Mouse (Mus musculus) embryonic facial prominence, embryonic 15.5 days (tissue): ENCODE data around the gene Ccnb1ip1. TPM values are rescaled to one million over a fixed set of nuclear protein-coding genes. Genes with fewer than 3 reads are reported as not detected.

Experiments used
- ATAC-seq: fragments of 200-750 bp; cut with Nextera tagmentation; 2 replicates; pipeline ENCODE4 v1.8.0; 2017; ENCODE audit warnings: low read depth, moderate TSS enrichment; ENCODE audit not compliant: insufficient number of reproducible peaks, low FRiP score, low TSS enrichment
- H3K27ac ChIP-seq: fragments of 300-500 bp; sonication (generic); replicated peaks from 2 replicates; pipeline ENCODE4 v1.5.1; 2015; ENCODE audit warnings: mild to moderate bottlenecking, inconsistent platforms
- H3K27me3 ChIP-seq: fragments of 300-500 bp; sonication (generic); 2 replicates; pipeline ENCODE4 v1.6.1; 2015; ENCODE audit warnings: inconsistent platforms
- H3K36me3 ChIP-seq: fragments of 300-500 bp; sonication (generic); 2 replicates; pipeline ENCODE4 v1.6.1; 2015; ENCODE audit warnings: mild to moderate bottlenecking, inconsistent platforms
- H3K4me1 ChIP-seq: fragments of 300-500 bp; sonication (generic); 2 replicates; pipeline ENCODE4 v1.6.1; 2015; ENCODE audit warnings: inconsistent platforms
- H3K4me2 ChIP-seq: fragments of 300-500 bp; sonication (generic); replicated peaks from 2 replicates; pipeline ENCODE4 v1.6.1; 2015; ENCODE audit warnings: mild to moderate bottlenecking, inconsistent platforms
- H3K4me3 ChIP-seq: fragments of 300-500 bp; sonication (generic); replicated peaks from 2 replicates; pipeline ENCODE4 v1.5.1; 2015; ENCODE audit warnings: mild to moderate bottlenecking, inconsistent platforms
- H3K9ac ChIP-seq: fragments of 300-500 bp; sonication (generic); 2 replicates; pipeline ENCODE4 v1.6.1; 2015; ENCODE audit warnings: inconsistent platforms
- H3K9me3 ChIP-seq: fragments of 300-500 bp; sonication (generic); replicated peaks from 2 replicates; pipeline ENCODE4 v1.6.1; 2016; ENCODE audit warnings: inconsistent platforms
- WGBS: fragments of 180-500 bp; shearing (Covaris S2); methylation state at CpG from one replicate; pipeline ENCODE4 v1.1.7; 2015; 5-methylcytosine and 5-hydroxymethylcytosine counted together
- polyA plus RNA-seq: library from polyadenylated mRNA; unstranded; fragments of >200 nt; fragmentation: Nextera tagmentation; extraction: Ambion mirVana; gene quantifications from 2 replicates; pipeline ENCODE4 v1.2.1, GENCODE M21; 2015

The Ccnb1ip1 gene
- polyA plus RNA-seq, 1 experiment from 2014 or later, result not detected

GRCm38 (mm10) chr14:50782166-50782565, 25.4 kb downstream of the Ccnb1ip1 start:
- H3K4me3 ChIP-seq, result no peak overlapping the region
- no peak overlapping the region for H3K9ac ChIP-seq
- H3K9me3 ChIP-seq, result no peaks in the 10 kb centered on the region
- H3K27ac ChIP-seq, result no peak overlapping the region
- H3K4me1 ChIP-seq, result peaks cover 6% of the 10 kb centered on the region
- peaks cover 30% of the 10 kb centered on the region for H3K36me3 ChIP-seq
- H3K4me2 ChIP-seq, result no peak overlapping the region
- no peaks in the 10 kb centered on the region for H3K27me3 ChIP-seq
- ATAC-seq, result 0 out of 2 replicates have a peak, but pooled peaks have one; percentile 34
- WGBS, result 82% methylated on average over 3 of the region's 3 CpGs

GRCm38 (mm10) chr14:50771342-50771741, 36.2 kb downstream of the Ccnb1ip1 start:
- 86% methylated on average over 2 of the region's 2 CpGs for WGBS
- Histone ChIP-seq H3K9ac (no peak overlapping the region), H3K36me3 (peaks cover 74% of the 10 kb centered on the region), H3K9me3 (no peaks in the 10 kb centered on the region), H3K4me3 (no peak overlapping the region), H3K27ac (no peak overlapping the region), H3K27me3 (no peaks in the 10 kb centered on the region), H3K4me2 (no peak overlapping the region), H3K4me1 (no peaks in the 10 kb centered on the region)
- no peak for ATAC-seq

- no peaks in the 10 kb centered on the region for H3K4me1 ChIP-seq
- 88% methylated on average over 6 of the region's 6 CpGs for WGBS
- no peak overlapping the region for H3K4me2 ChIP-seq
- no peak for ATAC-seq
- H3K27ac ChIP-seq, result no peak overlapping the region
- no peaks in the 10 kb centered on the region for H3K27me3 ChIP-seq
- H3K36me3 ChIP-seq, result peaks cover 50% of the 10 kb centered on the region
- H3K9me3 ChIP-seq, result no peaks in the 10 kb centered on the region
- H3K9ac ChIP-seq, result no peak overlapping the region
- no peak overlapping the region for H3K4me3 ChIP-seq
Measured at GRCm38 (mm10) chr14:50765736-50766135, 41.8 kb downstream of the Ccnb1ip1 start.

- no peak; the same call in 1 of the 2 replicates for ATAC-seq
- Histone ChIP-seq H3K27me3 (no peaks in the 10 kb centered on the region), H3K4me3 (no peak overlapping the region), H3K9ac (no peak overlapping the region), H3K36me3 (no peaks in the 10 kb centered on the region), H3K4me2 (no peak overlapping the region), H3K27ac (no peak overlapping the region), H3K4me1 (no peaks in the 10 kb centered on the region), H3K9me3 (no peaks in the 10 kb centered on the region)
- 76% methylated on average over 5 of the region's 5 CpGs for WGBS
Measured at GRCm38 (mm10) chr14:50758416-50759085, 49.0 kb downstream of the Ccnb1ip1 start.

- H3K27ac ChIP-seq, result no peak within 1 kb of the TSS
- no peaks in the 10 kb centered on the region for H3K36me3 ChIP-seq
- H3K9me3 ChIP-seq, result no peaks in the 10 kb centered on the region
- no peaks in the 10 kb centered on the region for H3K27me3 ChIP-seq
- no peaks in the 10 kb centered on the region for H3K4me1 ChIP-seq
- H3K4me3 ChIP-seq, result no peak within 1 kb of the TSS
- ATAC-seq, result no peak
- H3K4me2 ChIP-seq, result no peak within 1 kb of the TSS
- H3K9ac ChIP-seq, result no peak within 1 kb of the TSS
Measured at GRCm38 (mm10) chr14:50744994-50745393, 62.5 kb downstream of the Ccnb1ip1 start, which contains the start of gene Olfr749. Gene Olfr749, minus strand, starts transcription at chr14:50745094.

- ATAC-seq, result no peak
- no peaks in the 10 kb centered on the region for H3K27me3 ChIP-seq
- WGBS, result 70% methylated on average over 2 of the region's 2 CpGs
Measured at GRCm38 (mm10) chr14:50741584-50741983, 65.9 kb downstream of the Ccnb1ip1 start.

GRCm38 (mm10) chr14:50740334-50740733, 67.2 kb downstream of the Ccnb1ip1 start:
- no peak for ATAC-seq
- no peaks in the 10 kb centered on the region for H3K27me3 ChIP-seq
- 67% methylated on average over 2 of the region's 2 CpGs for WGBS
- H3K9me3 ChIP-seq, result no peaks in the 10 kb centered on the region
- no peak overlapping the region for H3K4me3 ChIP-seq
- no peak overlapping the region for H3K9ac ChIP-seq
- H3K36me3 ChIP-seq, result no peaks in the 10 kb centered on the region
- no peak overlapping the region for H3K27ac ChIP-seq
- no peak overlapping the region for H3K4me2 ChIP-seq
- no peaks in the 10 kb centered on the region for H3K4me1 ChIP-seq

More at GRCm38 (mm10) chr14:50741584-50741983, 65.9 kb downstream of the Ccnb1ip1 start:
- Histone ChIP-seq H3K36me3 (no peaks in the 10 kb centered on the region), H3K9me3 (no peaks in the 10 kb centered on the region), H3K27ac (no peak overlapping the region), H3K4me3 (no peak overlapping the region), H3K9ac (no peak overlapping the region), H3K4me1 (no peaks in the 10 kb centered on the region), H3K4me2 (no peak overlapping the region)

Other genes with a start within 250 kb of the Ccnb1ip1 start
- 0.15 and 0.25 TPM in 2 replicates for gene Olfr744, start 192.9 kb downstream of the Ccnb1ip1 start, polyA plus RNA-seq
- 1.3 TPM in 2 replicates for gene Olfr745, start 168.3 kb downstream of the Ccnb1ip1 start, polyA plus RNA-seq
- 0.17 TPM in 1 of 2 replicates, not detected in the other for gene Olfr746, start 160.6 kb downstream of the Ccnb1ip1 start, polyA plus RNA-seq
- not detected in 2 replicates for gene Olfr747, start 114.5 kb downstream of the Ccnb1ip1 start, polyA plus RNA-seq
- gene Olfr748, start 100.4 kb downstream of the Ccnb1ip1 start, polyA plus RNA-seq, result 0.05 and 0.08 TPM in 2 replicates
- gene Olfr749, start 62.6 kb downstream of the Ccnb1ip1 start, polyA plus RNA-seq, result 0.43 TPM in 1 of 2 replicates, not detected in the other
- 71.5 and 80.0 TPM in 2 replicates for gene Ttc5, start 22.2 kb downstream of the Ccnb1ip1 start, polyA plus RNA-seq
- 58.4 and 59.3 TPM in 2 replicates for gene Parp2, start 109 bp upstream of the Ccnb1ip1 start, polyA plus RNA-seq
- 5.2 and 7.1 TPM in 2 replicates for gene Tep1, start 62.8 kb upstream of the Ccnb1ip1 start, polyA plus RNA-seq
- 0.24 and 0.45 TPM in 2 replicates for gene Klhl33, start 89.8 kb upstream of the Ccnb1ip1 start, polyA plus RNA-seq
- 155 and 158 TPM in 2 replicates for gene Osgep, start 117.2 kb upstream of the Ccnb1ip1 start, polyA plus RNA-seq
- 187 and 190 TPM in 2 replicates for gene Apex1, start 117.2 kb upstream of the Ccnb1ip1 start, polyA plus RNA-seq
- 53.8 and 57.4 TPM in 2 replicates for gene Pip4p1, start 123.1 kb upstream of the Ccnb1ip1 start, polyA plus RNA-seq
- gene Pnp, start 123.3 kb upstream of the Ccnb1ip1 start, polyA plus RNA-seq, result 55.5 and 56.7 TPM in 2 replicates
- not detected in 2 replicates for gene Gm49342, start 136.8 kb upstream of the Ccnb1ip1 start, polyA plus RNA-seq
- gene Pnp2, start 148.3 kb upstream of the Ccnb1ip1 start, polyA plus RNA-seq, result 0.25 and 0.85 TPM in 2 replicates
- 0.52 and 0.54 TPM in 2 replicates for gene Rnase10, start 200.0 kb upstream of the Ccnb1ip1 start, polyA plus RNA-seq
- not detected in 2 replicates for gene Rnase9, start 234.1 kb upstream of the Ccnb1ip1 start, polyA plus RNA-seq
- not detected in 2 replicates for gene Rnase11, start 242.4 kb upstream of the Ccnb1ip1 start, polyA plus RNA-seq
- 0.43 and 0.56 TPM in 2 replicates for gene Rnase12, start 249.9 kb upstream of the Ccnb1ip1 start, polyA plus RNA-seq